Mouse (Mus musculus) spleen, adult 2 months (tissue): Measurements from ENCODE around the gene Stk25. TPM values are rescaled to one million over a fixed set of nuclear protein-coding genes. Genes with fewer than 3 reads are reported as not detected.

ENCODE experiments used
- DNase-seq, 2 experiments: peaks; one replicate each; pipeline versions ENCODE4 v3.0.0 to v3.0.0-alpha.2; 2012 to 2021; ENCODE audit warnings: low spot score in 2 of 2, low read depth in 1 of 2
- H3K27ac ChIP-seq: fragments of 200-500 bp; 2 replicates; pipeline ENCODE4 v1.5.1; 2012; ENCODE audit warnings: low read length, inconsistent platforms; ENCODE audit not compliant: insufficient read depth
- H3K27me3 ChIP-seq: fragments of 200-500 bp; 2 replicates; pipeline ENCODE4 v1.6.1; 2012; ENCODE audit warnings: mild to moderate bottlenecking, moderate library complexity, low read length, inconsistent platforms; ENCODE audit not compliant: control insufficient read depth, insufficient read depth
- H3K36me3 ChIP-seq: fragments of 200-500 bp; 2 replicates; pipeline ENCODE4 v1.6.1; 2012; ENCODE audit warnings: mild to moderate bottlenecking, low read length, inconsistent platforms; ENCODE audit not compliant: control insufficient read depth, insufficient read depth
- H3K4me1 ChIP-seq: fragments of 200-500 bp; 2 replicates; pipeline ENCODE4 v1.6.1; 2011; ENCODE audit warnings: inconsistent platforms; ENCODE audit not compliant: control insufficient read depth, insufficient read depth, insufficient read length
- H3K4me3 ChIP-seq: fragments of 200-500 bp; 2 replicates; pipeline ENCODE4 v1.5.1; 2011; ENCODE audit warnings: mild to moderate bottlenecking, inconsistent platforms; ENCODE audit not compliant: insufficient read depth, insufficient read length; ENCODE audit errors: extremely low read depth
- CTCF ChIP-seq: fragments of 200-500 bp; IDR thresholded peaks from 2 replicates; pipeline ENCODE4 v1.5.1; 2011; ENCODE audit warnings: mild to moderate bottlenecking, inconsistent platforms; ENCODE audit not compliant: insufficient read depth, insufficient read length, insufficient replicate concordance; ENCODE audit errors: extremely low read depth
- POLR2A ChIP-seq: fragments of 200-500 bp; IDR thresholded peaks from 2 replicates; pipeline ENCODE4 v1.6.1; 2011; ENCODE audit warnings: low read depth, low read length, inconsistent platforms
- WGBS: fragments of 180-500 bp; shearing (Covaris S2); methylation state at CpG from one replicate; pipeline ENCODE4 v1.1.7; 2018; 5-methylcytosine and 5-hydroxymethylcytosine counted together
- polyA plus RNA-seq: library from polyadenylated mRNA; depleted of rRNA; stranded (reverse); fragments of >200 nt; gene quantifications from 2 replicates; pipeline ENCODE4 v1.2.3, GENCODE M21; 2012

Stk25 gene
- polyA plus RNA-seq, 1 experiment, result 65.6 TPM

DNA sequence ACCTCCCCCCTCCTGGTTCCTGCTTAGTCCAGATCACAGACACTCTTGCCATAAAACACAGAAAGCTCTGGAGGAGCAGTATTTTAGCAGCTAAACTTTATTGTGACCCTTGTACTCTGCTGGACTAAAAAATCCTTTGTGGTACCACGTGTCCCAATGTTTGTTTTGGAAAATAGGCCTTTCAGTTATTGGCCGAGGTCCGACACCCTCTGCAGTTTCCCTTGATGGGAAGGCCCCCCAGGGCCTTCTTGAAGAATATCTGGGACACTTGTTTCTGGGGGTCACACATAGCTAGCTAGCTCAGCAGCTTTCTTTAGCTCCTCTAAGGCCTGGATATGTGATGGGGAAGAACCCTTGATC lies 28.5 kb upstream of the Stk25 start:
- peaks cover 10% of the 10 kb centered on the region for H3K27me3 ChIP-seq
- DNase-seq, result no peak
- no peak overlapping the region for H3K4me3 ChIP-seq
- H3K27ac ChIP-seq, result peak overlapping the region; percentile 6
- WGBS, result 84% methylated on average over 3 of the region's 3 CpGs
- TF ChIP-seq CTCF, result no peak
- H3K36me3 ChIP-seq, result no peaks in the 10 kb centered on the region
- H3K4me1 ChIP-seq, result peaks cover 3% of the 10 kb centered on the region

DNA sequence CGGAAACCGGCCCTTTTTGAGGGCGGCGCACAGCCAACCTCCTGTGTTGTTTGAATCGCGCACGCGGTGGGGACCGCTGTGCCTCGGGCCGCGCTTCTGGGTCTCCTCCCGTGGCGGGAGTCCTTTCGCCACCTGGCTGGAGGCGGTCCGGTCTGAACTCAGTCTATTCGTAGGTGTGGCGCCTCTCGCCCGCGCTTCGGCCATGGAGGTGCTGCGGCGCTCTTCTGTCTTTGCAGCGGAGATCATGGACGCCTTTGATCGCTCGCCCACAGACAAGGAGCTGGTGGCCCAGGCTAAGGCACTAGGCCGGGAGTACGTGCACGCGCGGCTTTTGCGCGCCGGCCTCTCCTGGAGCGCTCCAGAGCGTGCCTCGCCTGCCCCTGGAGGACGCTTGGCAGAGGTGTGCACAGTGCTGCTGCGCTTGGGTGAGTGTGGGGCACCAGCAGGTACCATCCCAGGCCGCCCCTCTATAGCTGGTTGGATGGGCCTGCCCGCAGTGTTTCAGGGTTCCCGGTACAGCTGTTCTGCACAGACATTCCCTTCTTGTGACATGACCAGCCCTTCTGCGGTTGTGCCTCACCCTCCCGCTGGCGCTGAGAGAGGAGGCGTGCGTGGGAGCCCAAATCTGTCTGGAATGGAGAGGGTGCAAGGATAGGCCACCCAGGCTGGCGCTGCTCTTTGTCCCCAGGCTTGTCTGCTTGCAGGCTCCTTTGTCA lies 27.9 kb upstream of the Stk25 start:
- no peak for DNase-seq
- Histone ChIP-seq H3K4me3 (peak overlapping the region; percentile 48; the same call in 1 of the 2 replicates), H3K4me1 (peaks cover 3% of the 10 kb centered on the region), H3K27me3 (peaks cover 10% of the 10 kb centered on the region), H3K27ac (peak overlapping the region; percentile 61), H3K36me3 (no peaks in the 10 kb centered on the region)
- no peak for TF ChIP-seq POLR2A
- TF ChIP-seq CTCF, result no peak
- 11% methylated on average over 51 of the region's 51 CpGs for WGBS

DNA sequence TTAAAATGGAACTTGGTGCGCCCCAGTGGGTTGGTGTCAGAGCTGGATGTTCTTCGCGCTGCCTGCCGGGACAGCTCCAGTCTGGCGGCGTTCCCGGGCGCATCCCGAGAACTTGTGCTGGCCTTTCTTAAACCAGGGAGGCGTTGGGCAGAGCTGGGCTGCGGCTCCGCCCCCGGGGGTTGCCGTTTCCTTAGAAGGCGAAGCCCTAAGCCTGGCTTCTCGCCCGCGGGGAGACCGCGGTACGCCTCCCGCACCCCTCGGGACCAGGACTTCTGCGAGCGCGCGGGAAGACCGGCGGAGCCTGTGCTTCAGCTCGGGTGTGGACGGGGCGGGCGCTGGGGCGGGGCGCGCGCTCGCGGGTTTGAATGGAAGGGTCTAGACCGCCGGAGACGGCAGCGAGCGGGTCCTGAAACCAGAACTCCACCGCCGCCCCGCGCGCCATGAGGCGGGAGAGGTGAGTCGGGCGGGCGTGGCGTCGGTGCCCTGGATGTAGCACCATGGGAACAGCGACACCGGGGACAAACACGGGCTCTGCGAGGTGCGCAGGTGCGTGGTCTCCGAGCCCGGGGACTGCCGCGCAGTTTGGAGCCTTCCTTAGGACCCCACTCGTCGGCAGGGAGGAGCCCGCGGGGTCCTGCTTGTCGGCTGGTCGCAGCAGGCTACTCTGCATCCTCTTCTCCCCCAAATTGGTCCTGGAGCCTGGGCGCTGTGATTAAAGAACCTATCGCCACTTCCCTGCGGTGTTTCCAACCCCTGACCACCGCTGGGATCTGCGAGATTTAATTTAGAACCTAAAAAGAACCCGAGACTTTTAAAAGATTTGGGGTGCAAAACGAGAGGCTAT lies 27.2 kb upstream of the Stk25 start, which contains the start of gene Bok:
Gene Bok (plus strand): TSS at position 260 of the 844 bp plus-strand sequence.
- under 1% methylated on average over 78 of the region's 78 CpGs for WGBS
- peak within 1 kb of the TSS; percentile 61 for H3K27ac ChIP-seq
- peaks cover 10% of the 10 kb centered on the region for H3K27me3 ChIP-seq

DNA sequence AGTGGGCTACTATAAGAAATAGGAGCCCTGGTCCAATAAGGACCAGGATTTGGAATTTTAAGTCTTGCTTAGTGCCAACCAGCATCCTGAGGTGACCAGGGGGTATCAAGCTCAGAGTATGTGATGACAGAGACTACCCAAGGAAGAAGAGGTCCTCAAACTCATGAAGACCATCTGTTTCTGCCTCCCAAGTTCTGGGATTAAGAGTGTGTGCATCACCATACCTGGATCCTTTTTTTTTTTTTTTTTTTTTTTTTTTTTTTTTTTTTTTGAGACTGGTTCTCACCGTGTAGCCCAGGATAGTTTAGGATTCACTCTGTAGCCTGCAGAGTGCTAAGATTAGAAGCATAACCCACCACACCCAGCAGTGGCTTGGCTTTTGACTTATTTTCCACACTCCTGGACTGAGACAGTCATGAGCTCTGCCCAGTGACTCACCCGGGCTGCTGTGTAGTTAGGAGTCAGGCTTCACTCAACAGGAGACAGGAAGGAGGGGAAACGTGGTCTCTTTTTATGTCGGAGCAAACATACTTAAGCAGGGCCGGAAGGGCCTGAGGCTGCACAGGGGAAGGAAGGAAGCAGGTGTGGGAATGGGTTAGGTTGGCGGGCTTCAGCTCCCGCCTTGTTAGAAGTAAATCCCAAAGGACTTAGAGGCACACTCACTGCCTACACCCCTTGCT lies 21.6 kb upstream of the Stk25 start:
- no peak for DNase-seq
- TF ChIP-seq CTCF (no peak), POLR2A (no peak)
- 13% methylated on average over 7 of the region's 7 CpGs for WGBS
- Histone ChIP-seq H3K27ac (no peak overlapping the region), H3K4me1 (no peaks in the 10 kb centered on the region), H3K27me3 (no peaks in the 10 kb centered on the region), H3K4me3 (no peak overlapping the region), H3K36me3 (no peaks in the 10 kb centered on the region)

More for the DNA sequence above, 27.2 kb upstream of the Stk25 start, which contains the start of gene Bok:
- peak within 1 kb of the TSS; percentile 48; the same call in 1 of the 2 replicates for H3K4me3 ChIP-seq
- H3K36me3 ChIP-seq, result no peaks in the 10 kb centered on the region
- peak in 1 of 2 experiments; percentile 25 for DNase-seq
- peaks cover 3% of the 10 kb centered on the region for H3K4me1 ChIP-seq
- TF ChIP-seq CTCF (no peak), POLR2A (no peak)

DNA sequence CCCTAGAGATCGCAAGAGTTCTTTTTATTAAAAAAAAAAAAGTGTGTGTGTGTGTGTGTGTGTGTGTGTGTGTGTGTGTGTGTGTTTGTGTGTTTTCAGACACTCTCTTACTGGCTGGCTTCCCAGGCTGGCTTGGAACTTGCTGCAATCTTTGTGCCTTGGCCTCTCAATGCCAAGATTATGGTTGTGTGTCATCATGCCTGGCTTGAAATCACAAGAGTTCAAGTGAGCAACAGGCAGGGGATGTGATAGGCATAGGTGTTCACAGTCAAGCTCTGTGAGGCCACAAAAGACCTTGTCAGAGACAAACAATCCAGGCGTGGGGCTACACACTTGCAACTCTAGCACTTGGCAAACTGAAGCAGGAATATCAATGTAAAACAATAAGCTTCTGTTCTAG lies 19.9 kb upstream of the Stk25 start:
- DNase-seq, result no peak
- H3K4me3 ChIP-seq, result no peak overlapping the region
- TF ChIP-seq POLR2A (no peak), CTCF (no peak)
- H3K36me3 ChIP-seq, result no peaks in the 10 kb centered on the region
- no peak overlapping the region for H3K27ac ChIP-seq
- WGBS, result 54% methylated on average over 2 of the region's 2 CpGs
- no peaks in the 10 kb centered on the region for H3K4me1 ChIP-seq
- H3K27me3 ChIP-seq, result no peaks in the 10 kb centered on the region

DNA sequence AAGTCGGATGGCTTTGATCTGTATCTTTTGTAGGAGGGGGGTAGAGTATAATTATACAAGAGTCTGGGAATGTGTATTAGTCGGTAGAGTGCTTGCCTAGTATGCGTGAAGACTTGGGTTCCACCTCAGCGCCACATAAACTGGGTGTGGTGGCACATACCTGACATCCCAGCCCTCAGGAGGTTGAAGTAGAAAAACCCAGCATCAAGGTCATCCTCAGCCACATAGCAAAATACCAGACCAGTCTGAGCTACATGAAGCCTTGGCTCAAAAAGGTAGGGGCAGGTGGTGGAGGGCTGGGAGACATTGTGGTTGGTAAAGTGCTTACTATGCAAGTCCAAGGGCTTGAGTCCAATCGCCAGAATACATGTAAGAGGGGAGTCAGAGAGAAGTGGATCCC lies 14.2 kb upstream of the Stk25 start:
- DNase-seq, result no peak
- Histone ChIP-seq H3K4me3 (no peak overlapping the region), H3K36me3 (no peaks in the 10 kb centered on the region), H3K27me3 (no peaks in the 10 kb centered on the region), H3K4me1 (peaks cover 3% of the 10 kb centered on the region; the same call in 1 of the 2 replicates), H3K27ac (no peak overlapping the region)
- WGBS, result 87% methylated on average over 5 of the region's 5 CpGs
- TF ChIP-seq POLR2A (no peak), CTCF (no peak)
